Mouse (Mus musculus): ENCODE results near the gene Zfp119b.

Gene Zfp119b

DNA sequence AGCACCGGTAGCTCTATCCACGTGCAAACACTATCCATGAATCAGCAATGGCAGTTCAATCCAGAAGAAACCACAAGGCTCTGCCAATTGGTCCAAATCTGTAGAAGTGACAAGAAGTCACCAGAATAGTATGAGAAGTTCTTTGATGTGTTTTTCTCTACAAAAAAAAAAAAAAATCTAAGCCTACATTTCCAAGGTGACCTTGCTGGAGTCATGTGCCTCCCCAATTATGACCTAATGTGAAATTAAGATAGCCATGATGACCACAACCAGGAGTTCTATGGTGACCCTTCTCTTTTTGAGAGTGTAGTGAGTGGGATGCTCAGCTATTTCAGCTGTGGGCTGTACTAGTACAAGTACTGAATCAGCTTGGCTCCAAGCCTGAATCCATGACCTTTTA, at the start of gene Zfp119b:
TSS of gene Zfp119b (minus strand) at position 101 of the 400 bp plus-strand sequence.
- no peak for DNase-seq

DNA sequence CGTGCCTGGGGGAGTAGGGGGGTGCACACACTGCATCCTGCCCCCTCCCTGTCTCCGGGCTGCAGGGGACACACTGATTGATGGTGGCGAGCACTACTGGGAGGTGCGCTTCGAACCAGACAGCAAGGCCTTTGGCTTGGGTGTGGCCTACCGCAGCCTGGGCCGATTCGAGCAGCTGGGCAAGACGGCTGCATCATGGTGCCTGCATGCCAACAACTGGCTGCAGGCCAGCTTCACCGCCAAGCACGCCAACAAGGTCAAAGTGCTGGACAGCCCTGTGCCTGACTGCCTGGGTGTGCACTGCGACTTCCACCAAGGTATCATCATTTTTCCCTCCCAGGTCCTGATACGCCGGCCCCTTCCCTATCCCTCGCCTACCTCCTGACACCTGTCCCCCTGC, 46.7 kb upstream of the Zfp119b start:
- DNase-seq = no peak

DNA sequence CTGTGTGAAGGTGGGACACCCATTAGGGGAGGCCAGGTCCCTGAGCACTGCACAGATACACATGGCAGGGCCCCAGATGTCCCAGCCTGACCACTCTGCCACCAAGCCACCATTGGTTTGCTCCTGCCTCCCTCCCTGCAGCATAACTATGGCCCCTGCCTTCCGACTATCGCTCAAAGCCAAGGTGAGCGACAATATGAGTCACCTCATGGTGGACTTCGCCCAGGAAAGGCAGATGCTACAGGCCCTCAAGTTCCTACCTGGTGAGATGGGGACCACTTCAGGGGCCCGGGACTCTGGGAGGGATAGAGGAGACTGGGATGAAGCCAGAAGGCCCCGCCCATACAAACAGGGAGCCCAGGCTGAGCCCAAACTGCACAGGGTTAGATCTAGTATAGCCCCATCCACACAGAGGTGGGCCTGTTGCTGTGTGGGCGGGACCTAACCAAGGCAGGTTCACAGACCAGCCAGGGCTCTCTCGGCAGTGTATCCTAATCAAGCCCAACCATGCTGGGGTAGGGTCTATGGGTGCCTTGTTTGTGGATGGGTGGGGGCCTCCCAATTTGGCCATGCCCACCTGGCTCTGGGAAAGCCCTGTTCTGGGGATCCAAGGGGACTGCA, 41.1 kb upstream of the Zfp119b start:
- DNase-seq = no peak

DNA sequence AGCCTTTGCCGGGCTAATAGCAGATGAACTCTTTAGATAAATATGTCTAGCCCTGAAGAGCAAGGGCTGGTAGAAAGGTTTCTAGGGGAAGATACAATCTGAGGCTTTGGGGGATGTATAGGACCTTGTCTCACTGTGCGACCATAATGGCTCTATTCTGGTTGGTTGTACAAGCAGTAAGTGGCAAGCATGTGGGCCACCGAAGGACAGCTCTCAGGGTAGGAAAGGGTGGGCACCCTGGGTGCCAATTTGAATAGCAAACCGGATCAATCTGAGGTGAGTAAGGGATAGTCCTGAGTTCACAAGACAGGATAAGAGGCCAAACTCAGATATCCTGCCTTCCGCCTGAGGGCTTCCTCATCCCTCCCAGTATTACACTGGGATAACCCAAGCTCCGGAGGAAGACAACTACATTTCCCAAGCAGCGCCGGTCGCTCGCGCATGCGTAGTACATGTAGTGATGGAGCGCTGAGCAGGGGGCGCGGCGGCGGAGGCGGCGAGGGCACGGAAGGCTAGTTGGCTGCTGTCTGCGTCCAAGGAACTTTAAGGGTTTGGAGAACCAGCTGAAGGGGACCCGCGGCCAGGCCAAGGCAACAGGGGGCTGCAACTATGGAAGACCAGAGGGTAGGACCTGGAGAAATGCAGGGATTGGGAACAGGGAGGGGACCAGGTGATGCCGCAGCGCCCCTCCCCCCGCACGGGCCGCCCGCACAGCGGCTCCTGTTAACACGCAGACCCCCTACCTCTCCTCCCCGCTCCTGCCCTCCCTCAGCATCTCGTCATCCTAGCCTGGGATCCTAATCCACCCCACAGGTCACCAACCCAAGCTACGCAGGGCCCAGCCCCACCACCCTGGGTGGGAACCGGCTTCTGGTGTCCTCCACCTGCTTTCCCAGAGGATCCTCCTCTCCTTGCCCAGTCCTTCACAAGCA, 37.0 kb upstream of the Zfp119b start, which contains the start of gene Fsd1:
TSS of gene Fsd1 (plus strand) at position 480 of the 932 bp plus-strand sequence.
- DNase-seq = no peak

- no peak for DNase-seq
These were observed 28.0 kb upstream of the Zfp119b start for GRCm38 (mm10) chr17:55977301-55977700.

- peak; percentile 51 to 72 for DNase-seq
These were observed 27.1 kb upstream of the Zfp119b start for GRCm38 (mm10) chr17:55976255-55976862.

DNA sequence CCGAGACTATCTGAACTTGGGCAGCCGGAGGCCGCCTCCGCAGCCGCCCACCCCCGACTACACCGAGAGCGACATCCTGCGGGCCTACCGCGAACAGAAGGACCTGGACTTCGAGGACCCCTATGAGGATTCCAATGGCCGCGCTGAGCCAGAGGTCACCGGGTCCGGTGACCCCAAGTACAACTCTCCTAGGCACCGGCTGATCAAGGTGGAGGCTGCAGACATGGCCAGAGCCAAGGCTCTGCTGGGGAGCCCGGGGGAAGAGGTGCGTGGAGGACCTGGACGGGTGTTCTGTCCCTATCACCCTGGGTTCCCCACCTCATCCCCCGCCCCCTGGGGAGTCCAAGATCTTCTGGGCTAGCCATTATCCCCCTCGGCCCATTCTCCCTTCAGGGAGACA, 22.2 kb upstream of the Zfp119b start:
- no peak for DNase-seq

DNA sequence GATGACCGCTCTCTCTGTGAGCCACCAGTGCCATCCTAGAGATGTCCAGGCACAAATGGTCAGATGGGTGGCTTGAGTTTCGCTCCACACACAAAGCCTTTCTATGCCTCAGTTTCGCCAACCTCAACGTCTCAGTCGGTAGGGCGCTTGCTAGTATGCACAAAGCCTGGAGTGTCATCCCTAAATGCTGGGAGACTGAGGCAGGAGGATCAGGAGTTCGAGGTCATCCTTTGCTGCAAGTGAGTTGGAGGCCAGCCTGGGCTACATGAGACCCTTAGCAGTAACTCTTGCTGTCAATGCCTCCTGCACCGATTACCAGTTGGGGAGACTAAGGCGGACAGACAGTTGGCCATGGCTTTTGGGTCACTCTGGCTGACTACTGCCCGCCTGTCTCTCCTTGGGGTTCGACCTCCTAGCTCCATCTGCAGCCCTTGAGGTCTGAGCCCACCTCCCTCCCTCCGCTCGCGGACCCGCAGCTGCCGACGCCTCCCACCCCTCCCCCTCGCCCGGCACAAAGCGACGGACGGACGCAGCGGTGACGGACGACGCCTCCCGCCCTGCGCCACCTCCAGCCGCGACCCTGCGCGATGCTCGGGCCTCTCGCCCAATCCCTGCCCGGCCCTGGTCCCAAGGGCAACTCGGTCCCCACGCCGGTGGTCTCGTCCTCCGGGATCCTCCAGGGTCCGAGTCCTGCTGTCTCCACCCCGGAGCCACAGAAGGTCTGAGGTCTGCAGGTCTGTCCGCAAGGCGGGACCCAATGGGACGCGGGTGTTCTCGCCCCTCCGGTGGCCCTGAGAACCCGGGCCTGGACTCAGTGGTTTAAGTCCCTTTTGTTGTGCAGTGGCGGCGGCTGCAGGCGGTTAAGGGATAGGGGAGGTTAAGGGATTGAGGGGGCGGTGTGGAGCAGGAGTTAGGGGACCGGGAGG, 20.9 kb upstream of the Zfp119b start, which contains the start of gene Shd:
TSS of gene Shd (plus strand) at position 502 of the 926 bp plus-strand sequence.
- DNase-seq = no peak

- no peak for DNase-seq
These were observed 20.3 kb upstream of the Zfp119b start for GRCm38 (mm10) chr17:55969560-55969959.

GRCm38 (mm10) chr17:55968210-55968609, 18.9 kb upstream of the Zfp119b start:
- DNase-seq = no peak

- no peak for DNase-seq
These were observed 17.9 kb upstream of the Zfp119b start for GRCm38 (mm10) chr17:55967186-55967585.

GRCm38 (mm10) chr17:55964996-55965395, 15.7 kb upstream of the Zfp119b start:
- no peak for DNase-seq

DNA sequence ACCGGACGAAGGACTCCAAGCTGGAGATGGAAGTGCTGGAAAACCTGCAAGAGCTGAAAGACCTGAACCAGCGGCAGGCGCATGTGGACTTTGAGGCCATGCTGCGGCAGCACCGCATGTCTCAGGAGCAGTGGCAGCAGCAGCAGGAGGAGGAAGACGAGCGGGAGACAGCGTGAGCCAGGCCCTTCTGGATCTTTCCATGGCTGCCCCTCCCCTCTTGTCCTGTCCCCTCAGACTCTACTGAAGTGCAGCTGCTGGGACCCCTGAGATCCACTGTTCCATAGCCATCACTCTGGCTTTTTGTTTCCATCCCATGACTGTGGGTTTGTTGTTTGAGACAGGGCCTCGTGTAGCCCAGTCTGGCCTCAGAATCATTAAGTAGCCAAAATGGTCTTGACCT, 15.2 kb upstream of the Zfp119b start:
- no peak for DNase-seq

- DNase-seq = no peak
These were observed 13.9 kb upstream of the Zfp119b start for GRCm38 (mm10) chr17:55963171-55963570.

- DNase-seq = no peak
These were observed 12.3 kb upstream of the Zfp119b start for GRCm38 (mm10) chr17:55961631-55962030.

- DNase-seq = no peak
These were observed 11.5 kb upstream of the Zfp119b start for GRCm38 (mm10) chr17:55960791-55961190.

- DNase-seq = no peak
These were observed 10.8 kb upstream of the Zfp119b start for GRCm38 (mm10) chr17:55959946-55960740.

DNA sequence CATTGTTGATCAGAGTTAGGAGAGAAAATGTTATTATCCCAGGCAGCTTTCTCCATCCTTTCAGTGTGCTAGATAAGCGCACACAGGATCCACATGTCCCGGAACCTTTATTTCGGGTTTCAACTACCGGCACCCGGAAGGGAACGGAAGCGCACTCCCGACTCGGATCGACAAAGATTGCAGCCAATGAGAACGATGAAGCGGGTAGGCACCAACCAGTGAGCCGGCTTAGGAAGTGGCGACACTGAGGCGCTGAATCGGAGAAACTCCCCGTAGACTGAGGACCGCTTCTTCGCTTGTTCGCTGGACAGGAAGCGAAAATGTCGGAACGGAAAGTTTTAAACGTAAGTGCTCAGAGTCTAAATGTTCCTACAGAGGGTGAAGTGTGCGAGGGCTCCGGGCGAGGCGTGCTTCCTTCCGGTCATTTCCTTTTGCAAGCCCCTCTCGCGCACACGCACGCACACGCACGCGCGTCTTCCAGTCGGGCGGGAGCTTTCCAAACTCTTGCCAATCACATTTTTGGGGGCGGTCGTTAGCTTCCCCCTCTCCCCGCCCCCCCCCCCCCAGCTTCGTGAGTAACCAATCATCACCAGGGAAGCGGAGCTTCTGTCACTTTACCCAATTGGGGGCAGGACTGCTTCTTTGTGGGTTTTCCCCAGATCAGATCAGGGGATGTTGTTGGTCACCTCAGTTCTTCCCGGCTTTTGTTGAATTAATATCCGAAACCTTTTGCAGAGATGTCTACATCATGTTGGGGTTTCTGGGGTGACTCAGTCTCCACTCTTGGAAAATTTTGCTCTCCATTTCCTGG, 9.8 kb upstream of the Zfp119b start, which contains the start of gene Yju2:
TSS of gene Yju2 (plus strand) at position 182 of the 811 bp plus-strand sequence.
- DNase-seq = peak; percentile 81 to 88

- DNase-seq = no peak
These were observed 9.2 kb upstream of the Zfp119b start for GRCm38 (mm10) chr17:55958584-55958886.

GRCm38 (mm10) chr17:55957726-55958583, 8.7 kb upstream of the Zfp119b start:
- DNase-seq = no peak
